Comparison of ENCODE assay signal across 8 mouse cellular contexts in the genomic region with DNA sequence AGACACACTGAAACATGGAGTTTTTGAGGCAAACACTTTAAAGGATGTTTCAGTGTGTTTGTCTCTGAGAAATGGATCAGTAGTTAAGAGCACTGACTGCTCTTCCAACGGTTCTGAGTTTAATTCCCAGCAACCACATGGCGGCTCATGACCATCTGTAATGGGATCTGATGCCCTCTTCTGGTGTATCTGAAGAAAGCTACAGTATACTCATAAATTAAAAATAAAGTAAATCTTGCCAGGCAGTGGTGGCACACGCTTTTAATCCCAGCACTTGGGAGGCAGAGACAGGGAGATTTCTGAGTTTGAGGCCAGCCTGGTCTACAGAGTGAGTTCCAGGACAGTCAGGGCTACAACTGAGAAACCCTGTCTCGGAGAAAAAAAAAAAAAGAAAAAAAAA. TPM values are rescaled to one million over a fixed set of nuclear protein-coding genes. Genes with fewer than 3 reads are reported as not detected.
"Had no signal": no experiment of that assay in that cellular context is flagged by ENCODE, and none has a peak within 500 bp of the region (broad histone marks: within the 10 kb centered on the region; RNA-seq: fewer than 3 reads in every experiment).

No protein-coding gene starts in this region.

RNA-seq across cellular contexts. Expression of a gene that starts 54.5 kb away (rescaled TPM):
- total RNA-seq: gastrocnemius, adult 2 months; gastrocnemius, postnatal 25 days; granulocyte monocyte progenitor cell, adult 5-6 weeks; layer of hippocampus, postnatal 25 days; left cerebral cortex, adult 2 months; left cerebral cortex, postnatal 36 days had no signal
- polyA plus RNA-seq: inflammation-experienced regulatory T-cells, adult 6 months; liver, embryonic 15.5 days had no signal
